Mouse (Mus musculus) liver, embryonic 11.5 days (tissue): ENCODE data around the gene Zfc3h1. TPM values are rescaled to one million over a fixed set of nuclear protein-coding genes. Genes with fewer than 3 reads are reported as not detected.

ENCODE experiments used
- ATAC-seq: fragments of 200-750 bp; cut with Nextera tagmentation; replicated peaks from 2 replicates; pipeline ENCODE4 v1.8.0; 2017; ENCODE audit warnings: moderate number of reproducible peaks, mild to moderate bottlenecking, moderate TSS enrichment, moderate library complexity; ENCODE audit not compliant: low FRiP score
- DNase-seq: peaks from one replicate; pipeline ENCODE4 v3.0.0-alpha.2; 2017; ENCODE audit warnings: low spot score
- H3K27ac ChIP-seq: fragments of 300-500 bp; sonication (generic); 2 replicates; pipeline ENCODE4 v1.5.1; 2014; ENCODE audit warnings: mild to moderate bottlenecking, low read depth, low read length, control low read depth
- H3K27me3 ChIP-seq: fragments of 300-500 bp; sonication (generic); replicated peaks from 2 replicates; pipeline ENCODE4 v1.6.1; 2014; ENCODE audit warnings: low read length, mixed read lengths; ENCODE audit not compliant: control insufficient read depth, insufficient read depth
- H3K36me3 ChIP-seq: fragments of 300-500 bp; sonication (generic); 2 replicates; pipeline ENCODE4 v1.6.1; 2014; ENCODE audit warnings: mild to moderate bottlenecking, low read length, moderate library complexity, mixed read lengths; ENCODE audit not compliant: control insufficient read depth, insufficient read depth
- H3K4me1 ChIP-seq: fragments of 300-500 bp; sonication (generic); replicated peaks from 2 replicates; pipeline ENCODE4 v1.6.1; 2014; ENCODE audit warnings: low read length, mixed read lengths; ENCODE audit not compliant: control insufficient read depth, insufficient read depth
- H3K4me2 ChIP-seq: fragments of 300-500 bp; sonication (generic); 2 replicates; pipeline ENCODE4 v1.6.1; 2014; ENCODE audit warnings: mild to moderate bottlenecking, control low read depth, moderate library complexity
- H3K4me3 ChIP-seq: fragments of 300-500 bp; sonication (generic); 2 replicates; pipeline ENCODE4 v1.5.1; 2014; ENCODE audit warnings: low read depth, low read length, control low read depth
- H3K9ac ChIP-seq: fragments of 300-500 bp; sonication (generic); 2 replicates; pipeline ENCODE4 v1.6.1; 2014; ENCODE audit warnings: low read depth, low read length, control low read depth
- H3K9me3 ChIP-seq: fragments of 300-500 bp; sonication (generic); 2 replicates; pipeline ENCODE4 v1.6.1; 2016; ENCODE audit warnings: low read length, inconsistent platforms, mixed read lengths; ENCODE audit not compliant: control insufficient read depth
- WGBS: fragments of 180-500 bp; shearing (Covaris S2); extraction: QIAGEN DNeasy Blood & Tissue Kit; methylation state at CpG from one replicate; pipeline ENCODE4 v1.1.7; 2014; 5-methylcytosine and 5-hydroxymethylcytosine counted together
- polyA plus RNA-seq: library from polyadenylated mRNA; unstranded; fragments of >200 nt; fragmentation: Nextera tagmentation; extraction: Ambion mirVana; gene quantifications from 2 replicates; pipeline ENCODE4 v1.2.1, GENCODE M21; 2014

The Zfc3h1 gene
- polyA plus RNA-seq, 1 experiment from 2014 or later = 24.7 TPM

DNA sequence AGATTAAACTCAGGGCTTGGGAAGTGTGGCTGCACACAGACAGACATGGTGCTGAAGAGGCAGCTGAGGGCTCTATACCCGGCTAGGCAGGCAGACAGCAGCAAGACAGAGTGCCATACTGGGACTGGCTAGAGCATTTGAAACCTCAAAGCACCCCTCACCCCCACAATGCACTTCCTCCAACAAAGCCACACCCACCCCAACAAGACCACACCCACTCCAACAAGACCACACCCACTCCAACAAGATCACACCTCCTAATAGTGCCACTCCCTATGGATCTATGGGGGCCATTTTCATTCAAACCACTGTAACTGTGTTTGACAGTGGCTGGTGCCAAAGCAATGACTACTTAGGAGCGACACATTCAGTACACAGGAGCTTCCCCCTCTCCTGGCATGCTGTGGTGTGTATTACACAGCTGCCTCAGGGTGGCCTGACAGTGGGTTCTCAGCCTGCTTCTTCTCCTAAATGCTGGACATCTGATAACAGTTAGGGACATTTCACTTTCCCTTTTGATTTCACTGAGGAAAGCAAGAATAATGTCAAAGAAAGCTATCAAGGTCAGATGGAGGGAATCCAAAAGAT is 33.9 kb upstream of the Zfc3h1 start:
- WGBS = 61% methylated on average over 2 of the region's 2 CpGs
- Histone ChIP-seq H3K9me3 (no peaks in the 10 kb centered on the region), H3K4me2 (no peak overlapping the region)

DNA sequence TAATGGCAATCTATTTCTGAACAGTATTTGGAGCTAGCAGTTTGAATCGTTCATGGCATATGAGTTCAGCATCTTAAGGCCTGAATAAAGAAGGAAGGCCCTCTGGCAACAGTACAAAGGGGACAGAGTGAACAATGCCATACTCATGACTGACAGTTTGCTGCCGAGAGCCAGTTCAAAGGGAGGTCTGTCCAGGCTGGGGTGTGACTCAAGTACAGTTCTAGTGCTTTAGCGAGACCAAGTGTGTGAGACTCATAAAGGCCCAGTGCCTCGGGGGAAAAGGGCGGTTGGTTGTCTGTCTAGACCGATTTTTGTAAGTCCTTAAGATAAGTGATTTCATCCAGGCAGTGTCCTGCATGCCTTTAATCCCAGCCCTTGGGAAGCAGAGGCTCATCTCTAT is 30.2 kb upstream of the Zfc3h1 start:
- WGBS = 86% methylated on average over 6 of the region's 6 CpGs
- no peak overlapping the region for H3K9ac ChIP-seq
- H3K4me3 ChIP-seq = no peak overlapping the region
- H3K9me3 ChIP-seq = no peaks in the 10 kb centered on the region
- DNase-seq (no peak), ATAC-seq (no peak)
- no peaks in the 10 kb centered on the region for H3K27me3 ChIP-seq
- no peaks in the 10 kb centered on the region for H3K36me3 ChIP-seq
- H3K4me1 ChIP-seq = no peaks in the 10 kb centered on the region
- H3K4me2 ChIP-seq = no peak overlapping the region
- H3K27ac ChIP-seq = no peak overlapping the region

More for the DNA sequence above, 33.9 kb upstream of the Zfc3h1 start:
- ATAC-seq (peak; percentile 50), DNase-seq (no peak)
- Histone ChIP-seq H3K27me3 (no peaks in the 10 kb centered on the region), H3K27ac (no peak overlapping the region), H3K4me1 (no peaks in the 10 kb centered on the region), H3K36me3 (no peaks in the 10 kb centered on the region), H3K9ac (no peak overlapping the region), H3K4me3 (no peak overlapping the region)

DNA sequence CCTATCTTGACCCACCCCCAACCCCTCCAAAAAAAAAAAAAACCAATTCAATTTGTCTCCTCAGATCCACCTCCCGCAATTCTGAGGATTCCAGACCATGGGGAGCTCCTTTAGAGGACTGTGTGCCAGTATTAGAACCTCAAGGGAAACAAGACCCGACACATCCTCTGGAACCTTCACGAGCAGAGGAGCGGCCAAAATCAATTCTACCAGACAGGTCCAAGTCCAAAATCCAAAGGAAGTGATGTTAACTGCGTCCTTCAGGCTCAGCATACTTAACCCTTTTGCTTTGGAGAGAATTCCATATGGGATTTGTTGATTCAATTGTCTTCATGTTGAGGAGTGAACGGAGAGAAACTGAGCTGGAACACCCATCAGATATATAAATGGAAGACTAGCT is 29.7 kb upstream of the Zfc3h1 start:
- H3K27ac ChIP-seq = no peak overlapping the region
- H3K9ac ChIP-seq = no peak overlapping the region
- H3K4me2 ChIP-seq = no peak overlapping the region
- H3K4me1 ChIP-seq = no peaks in the 10 kb centered on the region
- ATAC-seq = no peak
- H3K9me3 ChIP-seq = no peaks in the 10 kb centered on the region
- no peaks in the 10 kb centered on the region for H3K27me3 ChIP-seq
- H3K4me3 ChIP-seq = no peak overlapping the region
- DNase-seq = no peak
- 84% methylated on average over 6 of the region's 6 CpGs for WGBS
- no peaks in the 10 kb centered on the region for H3K36me3 ChIP-seq

DNA sequence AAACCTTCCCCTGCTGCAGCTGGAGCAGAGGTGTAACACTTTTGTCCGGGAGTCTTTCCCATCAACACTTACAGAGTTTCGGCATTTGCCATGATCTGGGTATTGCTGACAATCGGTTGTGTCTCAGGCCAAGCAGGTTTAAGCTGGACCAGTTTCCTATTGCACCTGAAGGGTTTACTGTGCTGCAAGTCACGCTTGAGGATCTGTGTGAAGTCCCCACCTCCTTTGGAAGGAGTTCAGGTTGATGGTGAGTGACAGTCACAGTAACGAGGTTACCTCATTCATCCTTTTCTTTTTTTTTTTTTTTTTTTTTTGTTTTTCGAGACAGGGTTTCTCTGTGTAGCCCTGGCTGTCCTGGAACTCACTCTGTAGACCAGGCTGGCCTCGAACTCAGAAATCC is 28.7 kb upstream of the Zfc3h1 start:
- no peaks in the 10 kb centered on the region for H3K9me3 ChIP-seq
- WGBS = 85% methylated on average over 6 of the region's 7 CpGs
- ATAC-seq = no peak
- no peak overlapping the region for H3K9ac ChIP-seq
- no peak overlapping the region for H3K4me3 ChIP-seq
- H3K4me1 ChIP-seq = no peaks in the 10 kb centered on the region
- H3K27ac ChIP-seq = no peak overlapping the region
- H3K27me3 ChIP-seq = no peaks in the 10 kb centered on the region
- no peaks in the 10 kb centered on the region for H3K36me3 ChIP-seq
- DNase-seq = no peak
- H3K4me2 ChIP-seq = no peak overlapping the region

DNA sequence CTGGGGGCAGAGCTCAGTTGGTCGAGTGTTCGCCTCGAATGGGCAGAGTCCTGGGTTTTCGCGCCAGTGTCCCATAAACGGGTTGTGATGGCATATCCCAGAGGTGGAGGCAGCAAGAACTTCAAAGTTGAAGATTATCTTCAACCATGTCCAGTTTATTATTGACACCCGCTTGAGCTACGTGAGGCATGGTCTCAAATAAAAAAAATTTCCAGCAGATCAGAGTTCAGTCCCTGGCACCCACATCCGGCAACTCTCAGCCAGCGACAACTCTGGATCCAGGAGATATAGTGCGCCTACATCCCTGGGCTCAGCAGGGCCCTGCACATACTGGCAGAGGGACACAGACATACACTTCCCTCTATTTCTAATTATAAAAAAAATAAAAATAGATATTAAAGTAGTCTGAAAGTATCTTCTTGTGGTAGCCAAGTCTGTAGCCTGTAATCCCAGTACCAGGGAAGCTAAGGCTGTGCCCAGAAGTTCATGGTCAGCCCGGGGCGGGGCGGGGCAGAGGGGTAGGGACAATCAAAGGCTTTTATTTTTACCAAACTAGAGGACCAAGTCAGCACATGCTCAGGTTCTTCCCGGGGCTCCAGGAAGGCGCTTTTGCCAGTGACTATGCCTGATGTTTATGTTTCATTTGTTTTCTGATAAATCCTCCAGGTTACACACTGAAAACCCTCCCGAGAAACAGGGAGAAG is 26.4 kb upstream of the Zfc3h1 start:
- no peak for DNase-seq
- H3K4me2 ChIP-seq = no peak overlapping the region
- no peak overlapping the region for H3K27ac ChIP-seq
- H3K9me3 ChIP-seq = no peaks in the 10 kb centered on the region
- H3K4me3 ChIP-seq = no peak overlapping the region
- no peak for ATAC-seq
- H3K27me3 ChIP-seq = no peaks in the 10 kb centered on the region
- H3K36me3 ChIP-seq = no peaks in the 10 kb centered on the region
- no peak overlapping the region for H3K9ac ChIP-seq
- 91% methylated on average over 17 of the region's 17 CpGs for WGBS
- H3K4me1 ChIP-seq = peaks cover 5% of the 10 kb centered on the region; the same call in 1 of the 2 replicates

DNA sequence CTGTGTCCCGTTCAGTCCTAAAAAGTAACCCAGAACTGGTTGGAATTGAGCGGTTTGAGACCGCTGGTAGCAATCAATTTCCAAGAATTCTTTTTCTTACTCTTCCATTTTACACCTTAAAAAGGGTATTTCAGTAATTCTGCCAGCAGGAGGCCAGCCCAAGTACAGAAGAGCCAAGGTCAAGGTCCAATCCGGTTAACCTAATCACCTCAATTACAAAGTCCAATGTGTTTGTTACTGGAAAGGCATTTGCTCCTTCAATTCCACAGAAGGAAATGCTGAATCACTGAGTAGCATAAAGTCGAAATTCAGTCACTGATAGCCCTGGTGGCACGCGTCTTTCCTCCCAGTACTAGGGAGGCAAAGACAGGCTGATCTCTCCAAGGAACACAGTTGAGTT is 25.7 kb upstream of the Zfc3h1 start:
- H3K27ac ChIP-seq = no peak overlapping the region
- no peak overlapping the region for H3K9ac ChIP-seq
- DNase-seq = no peak
- no peaks in the 10 kb centered on the region for H3K9me3 ChIP-seq
- no peaks in the 10 kb centered on the region for H3K27me3 ChIP-seq
- peaks cover 5% of the 10 kb centered on the region; the same call in 1 of the 2 replicates for H3K4me1 ChIP-seq
- H3K36me3 ChIP-seq = no peaks in the 10 kb centered on the region
- H3K4me3 ChIP-seq = no peak overlapping the region
- no peak for ATAC-seq
- H3K4me2 ChIP-seq = no peak overlapping the region
- WGBS = 81% methylated on average over 7 of the region's 7 CpGs

DNA sequence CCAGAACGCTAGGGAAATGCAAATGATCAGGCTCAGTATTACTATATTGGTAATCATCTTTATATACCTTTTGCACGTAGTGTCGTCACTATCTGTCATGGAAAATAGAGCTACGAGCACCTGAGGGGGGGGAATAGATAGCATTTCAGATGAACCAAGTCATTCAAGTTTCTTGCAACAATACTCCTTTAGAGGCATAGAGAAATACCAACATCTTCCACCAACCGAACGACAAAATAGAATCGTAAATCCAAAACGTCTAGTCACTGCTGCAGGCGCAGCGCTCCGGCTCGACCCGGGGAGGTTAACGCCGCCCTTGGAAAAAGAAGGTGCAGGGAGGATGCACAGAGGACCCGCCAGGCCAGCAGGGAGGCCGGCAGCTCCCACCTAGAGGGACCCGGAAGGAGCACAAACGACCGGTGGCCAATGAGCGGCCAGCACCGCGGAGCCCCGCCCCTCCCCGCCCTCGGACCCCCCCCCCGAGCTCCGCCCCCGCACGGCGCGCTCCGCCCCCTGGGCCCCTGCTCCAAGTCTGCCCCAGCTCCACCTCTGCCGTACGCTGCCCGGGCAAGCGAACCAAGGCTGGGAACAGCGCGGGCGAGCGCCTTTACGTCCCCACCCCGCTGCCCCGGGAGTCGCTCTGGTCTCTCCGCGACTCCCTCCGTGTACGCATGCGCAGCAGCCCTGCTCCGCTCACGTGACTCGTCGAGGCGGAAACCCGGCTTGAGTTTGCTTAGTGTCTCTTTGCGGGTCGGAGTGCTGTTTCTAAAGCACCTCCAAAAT is 22.7 kb upstream of the Zfc3h1 start, which contains the start of gene Tmem19:
TSS of gene Tmem19 (minus strand) at position 662 of the 783 bp plus-strand sequence.
- peaks cover 5% of the 10 kb centered on the region; the same call in 1 of the 2 replicates for H3K4me1 ChIP-seq
- H3K9ac ChIP-seq = peak within 1 kb of the TSS; percentile 78
- peak within 1 kb of the TSS; percentile 89 for H3K4me2 ChIP-seq
- WGBS = under 1% methylated on average over 54 of the region's 58 CpGs
- H3K27ac ChIP-seq = peak within 1 kb of the TSS; percentile 97
- peak; percentile 99 for ATAC-seq
- DNase-seq = peak; percentile 94
- peak within 1 kb of the TSS; percentile 49 for H3K4me3 ChIP-seq
- no peaks in the 10 kb centered on the region for H3K9me3 ChIP-seq
- H3K36me3 ChIP-seq = no peaks in the 10 kb centered on the region
- no peaks in the 10 kb centered on the region for H3K27me3 ChIP-seq

DNA sequence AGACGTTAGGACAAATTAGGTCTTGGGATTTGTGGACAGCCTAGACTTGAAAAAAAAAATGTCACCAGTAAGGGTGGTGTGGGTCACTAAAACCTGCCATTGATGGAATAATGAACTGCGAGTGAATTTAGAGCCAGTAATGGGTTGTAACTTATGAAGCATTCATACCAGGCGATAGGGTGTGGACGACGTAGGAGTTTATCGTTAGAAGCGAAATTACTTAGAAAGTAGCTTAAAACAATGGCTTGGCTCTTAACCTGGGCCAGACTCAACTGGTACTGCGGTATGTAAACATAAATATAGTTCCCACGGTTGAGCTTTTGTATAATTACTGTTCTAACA is 22.2 kb upstream of the Zfc3h1 start:
- no peak for DNase-seq
- Histone ChIP-seq H3K9me3 (no peaks in the 10 kb centered on the region), H3K27me3 (no peaks in the 10 kb centered on the region), H3K4me2 (peak overlapping the region; percentile 89), H3K27ac (peak overlapping the region; percentile 97), H3K4me3 (peak overlapping the region; percentile 49), H3K9ac (peak overlapping the region; percentile 78), H3K4me1 (peaks cover 5% of the 10 kb centered on the region; the same call in 1 of the 2 replicates), H3K36me3 (no peaks in the 10 kb centered on the region)
- WGBS = 7% methylated on average over 9 of the region's 9 CpGs
- ATAC-seq = peak; percentile 42
